Mouse (Mus musculus): ENCODE data around the gene B4galnt1. TPM values are rescaled to one million over a fixed set of nuclear protein-coding genes. Genes with fewer than 3 reads are reported as not detected.
"Not testable (repeated sequence)": the region's sequence is repeated elsewhere in the genome, so short reads cannot be mapped to it uniquely, and the experiment has no call there.

Gene B4galnt1
- polyA plus RNA-seq, 1 experiment from 2014 or later: 30.2 TPM

DNA sequence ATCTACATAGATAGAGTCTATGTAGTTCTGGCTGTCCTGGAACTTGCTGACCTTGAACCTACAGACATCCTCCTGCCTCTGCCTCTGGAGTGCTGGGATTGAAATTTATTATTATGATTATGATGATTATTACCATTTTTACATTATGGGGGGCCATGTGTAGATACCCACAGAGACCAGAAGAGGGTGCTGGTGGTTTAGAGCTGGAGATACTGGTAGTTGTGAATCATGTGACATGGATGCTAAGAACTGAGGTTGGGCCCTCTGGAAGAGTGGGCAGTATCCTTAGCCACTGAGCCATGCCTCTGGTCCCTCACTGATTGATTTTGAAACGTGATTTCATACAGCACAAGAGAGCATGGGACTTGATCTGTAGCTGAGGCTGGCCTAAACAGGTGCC is 21.4 kb downstream of the B4galnt1 start:
- Histone ChIP-seq H3K4me3 (replicated peaks) (no peak overlapping the region), H3K36me3 (peaks cover 17% of the 10 kb centered on the region), H3K27me3 (peaks cover 9% of the 10 kb centered on the region), H3K4me1 (replicated peaks) (peaks cover 50% of the 10 kb centered on the region), H3K9ac (replicated peaks) (no peak overlapping the region), H3K9me3 (no peaks in the 10 kb centered on the region), H3K27ac (no peak overlapping the region), H3K4me2 (replicated peaks) (no peak overlapping the region)
- no peak for ATAC-seq
- 89% methylated on average over 1 of the region's 1 CpGs for WGBS

GRCm38 (mm10) chr10:127187371-127188078 is 22.5 kb downstream of the B4galnt1 start:
- H3K36me3 ChIP-seq: peaks cover 25% of the 10 kb centered on the region
- no peak for ATAC-seq
- H3K4me3 ChIP-seq (replicated peaks): peak overlapping the region; percentile 68
- H3K4me2 ChIP-seq (replicated peaks): peak overlapping the region; percentile 99
- 0 out of 2 replicates have a peak, but pooled peaks cover 4% of the 10 kb centered on the region for H3K27me3 ChIP-seq
- 37% methylated on average over 10 of the region's 10 CpGs for WGBS
- no peaks in the 10 kb centered on the region for H3K9me3 ChIP-seq
- H3K27ac ChIP-seq: peak overlapping the region; percentile 81
- peak overlapping the region; percentile 85 for H3K9ac ChIP-seq (replicated peaks)
- H3K4me1 ChIP-seq (replicated peaks): peaks cover 50% of the 10 kb centered on the region

GRCm38 (mm10) chr10:127188079-127188453 is 23.0 kb downstream of the B4galnt1 start:
- Histone ChIP-seq H3K4me3 (replicated peaks) (peak overlapping the region; percentile 68), H3K27me3 (0 out of 2 replicates have a peak, but pooled peaks cover 4% of the 10 kb centered on the region), H3K9ac (replicated peaks) (peak overlapping the region; percentile 85), H3K4me2 (replicated peaks) (peak overlapping the region; percentile 99), H3K9me3 (no peaks in the 10 kb centered on the region), H3K27ac (peak overlapping the region; percentile 81), H3K4me1 (replicated peaks) (peaks cover 53% of the 10 kb centered on the region), H3K36me3 (peaks cover 30% of the 10 kb centered on the region)
- ATAC-seq: no peak
- 4% methylated on average over 20 of the region's 21 CpGs for WGBS

- Histone ChIP-seq H3K27ac (peak overlapping the region; percentile 81), H3K4me1 (replicated peaks) (peaks cover 55% of the 10 kb centered on the region), H3K4me3 (replicated peaks) (peak overlapping the region; percentile 68), H3K4me2 (replicated peaks) (peak overlapping the region; percentile 99), H3K27me3 (no peaks in the 10 kb centered on the region), H3K36me3 (peaks cover 32% of the 10 kb centered on the region), H3K9ac (replicated peaks) (peak overlapping the region; percentile 85), H3K9me3 (no peaks in the 10 kb centered on the region)
- WGBS: under 1% methylated on average over 46 of the region's 46 CpGs
- peak; percentile 88 for ATAC-seq
Measured at GRCm38 (mm10) chr10:127188465-127189115, 23.6 kb downstream of the B4galnt1 start.

DNA sequence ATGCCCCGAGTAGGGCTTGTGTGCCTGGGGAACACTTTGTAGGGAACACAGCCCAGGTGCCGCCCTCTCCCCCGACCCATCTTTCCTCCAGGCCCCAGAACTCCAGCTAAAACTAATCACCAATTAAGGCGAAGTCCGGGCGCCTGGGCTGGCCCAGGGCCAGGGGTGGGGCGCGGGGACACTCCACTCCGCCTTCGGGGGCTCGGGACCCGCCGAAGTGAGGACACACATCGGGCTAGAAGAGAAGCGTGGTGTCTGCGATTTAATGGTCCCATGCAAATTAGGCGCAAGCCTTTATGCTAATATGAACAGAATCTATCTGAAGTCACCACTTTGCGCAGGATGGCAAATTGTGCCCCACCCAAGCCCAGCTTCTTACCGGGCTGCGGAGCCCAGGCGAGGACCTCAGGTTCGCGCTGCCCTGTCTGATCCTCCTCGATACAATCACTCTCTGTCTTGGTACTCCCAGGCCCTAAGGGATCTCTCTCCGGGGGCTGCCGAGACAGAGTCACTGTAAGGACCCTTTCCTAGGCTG is 24.2 kb downstream of the B4galnt1 start:
- Histone ChIP-seq H3K4me1 (replicated peaks) (peaks cover 51% of the 10 kb centered on the region), H3K9ac (replicated peaks) (peak overlapping the region; percentile 85)
- WGBS: 2% methylated on average over 26 of the region's 26 CpGs

DNA sequence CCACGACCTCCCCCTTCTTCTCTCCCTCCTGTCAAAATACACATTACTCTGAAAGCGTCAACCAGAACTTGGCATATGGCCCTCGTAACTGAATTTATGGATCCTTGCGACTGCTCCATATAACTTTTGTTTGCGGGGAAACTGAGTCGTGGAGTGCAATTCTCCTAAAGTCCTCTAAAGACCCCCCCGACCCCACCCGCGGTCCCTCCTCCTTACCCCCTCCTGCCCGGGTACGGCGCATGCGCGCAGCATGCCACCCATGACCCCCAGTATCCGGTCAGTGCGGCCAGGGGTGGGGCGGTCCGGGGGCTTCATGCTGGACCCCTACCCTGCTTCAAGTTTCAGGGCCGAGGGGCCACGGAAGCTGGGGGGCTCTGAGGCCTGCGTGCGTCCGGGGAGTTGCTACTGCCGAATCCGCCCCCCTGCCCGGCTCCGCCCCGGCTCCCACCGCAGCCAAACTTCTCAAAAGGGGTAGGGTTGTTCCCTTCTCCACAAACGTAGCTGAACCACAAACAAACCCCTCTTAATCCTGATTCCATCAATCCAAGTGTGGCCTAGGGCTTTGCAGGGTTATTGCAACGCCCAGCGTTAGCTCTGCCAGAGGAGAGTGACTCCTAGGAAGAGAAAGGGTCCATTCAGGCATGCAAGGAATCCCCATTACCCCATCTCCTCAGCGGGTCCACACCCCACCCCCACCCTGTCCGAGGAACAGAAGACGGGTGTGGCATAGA is 24.8 kb downstream of the B4galnt1 start, which contains the start of gene Arhgef25:
Gene Arhgef25, minus strand, starts transcription at position 433 of the 731 bp plus-strand sequence.
- peak within 1 kb of the TSS; percentile 99 for H3K4me2 ChIP-seq (replicated peaks)
- peak within 1 kb of the TSS; percentile 68 for H3K4me3 ChIP-seq (replicated peaks)
- H3K27me3 ChIP-seq: no peaks in the 10 kb centered on the region
- H3K36me3 ChIP-seq: peaks cover 32% of the 10 kb centered on the region
- H3K9me3 ChIP-seq: no peaks in the 10 kb centered on the region
- 0 out of 2 replicates have a peak, but pooled peaks have one; percentile 8 for ATAC-seq
- under 1% methylated on average over 35 of the region's 35 CpGs for WGBS
- peaks cover 51% of the 10 kb centered on the region for H3K4me1 ChIP-seq (replicated peaks)
- H3K9ac ChIP-seq (replicated peaks): peak within 1 kb of the TSS; percentile 85
- H3K27ac ChIP-seq: peak within 1 kb of the TSS; percentile 81; the same call in 1 of the 2 replicates

More for the DNA sequence above, 24.2 kb downstream of the B4galnt1 start:
- Histone ChIP-seq H3K4me3 (replicated peaks) (peak overlapping the region; percentile 68), H3K9me3 (no peaks in the 10 kb centered on the region), H3K4me2 (replicated peaks) (peak overlapping the region; percentile 99), H3K36me3 (peaks cover 32% of the 10 kb centered on the region), H3K27ac (peak overlapping the region; percentile 81; the same call in 1 of the 2 replicates), H3K27me3 (no peaks in the 10 kb centered on the region)
- peak; percentile 10; the same call in 1 of the 2 replicates for ATAC-seq

- Histone ChIP-seq H3K4me1 (replicated peaks) (peaks cover 52% of the 10 kb centered on the region), H3K4me3 (replicated peaks) (no peak overlapping the region), H3K9ac (replicated peaks) (no peak overlapping the region), H3K36me3 (peaks cover 32% of the 10 kb centered on the region), H3K27ac (no peak overlapping the region), H3K9me3 (no peaks in the 10 kb centered on the region), H3K4me2 (replicated peaks) (peak overlapping the region; percentile 99), H3K27me3 (no peaks in the 10 kb centered on the region)
- no peak for ATAC-seq
- WGBS: 29% methylated on average over 14 of the region's 14 CpGs
Measured at GRCm38 (mm10) chr10:127190398-127191190, 25.6 kb downstream of the B4galnt1 start.

- Histone ChIP-seq H3K4me3 (replicated peaks) (no peak overlapping the region), H3K4me2 (replicated peaks) (no peak overlapping the region), H3K4me1 (replicated peaks) (peaks cover 59% of the 10 kb centered on the region), H3K27ac (no peak overlapping the region), H3K36me3 (peaks cover 32% of the 10 kb centered on the region), H3K27me3 (no peaks in the 10 kb centered on the region), H3K9ac (replicated peaks) (no peak overlapping the region), H3K9me3 (no peaks in the 10 kb centered on the region)
- WGBS: 78% methylated on average over 19 of the region's 19 CpGs
- ATAC-seq: no peak
Measured at GRCm38 (mm10) chr10:127191191-127192056, 26.4 kb downstream of the B4galnt1 start.

- H3K4me3 ChIP-seq (replicated peaks); H3K27ac ChIP-seq; H3K9me3 ChIP-seq; H3K27me3 ChIP-seq; H3K9ac ChIP-seq (replicated peaks); H3K4me2 ChIP-seq (replicated peaks); ATAC-seq: not testable (repeated sequence)
- peaks cover 26% of the 10 kb centered on the region for H3K36me3 ChIP-seq
- peaks cover 63% of the 10 kb centered on the region for H3K4me1 ChIP-seq (replicated peaks)
- WGBS: 93% methylated on average over 1 of the region's 1 CpGs
Measured at GRCm38 (mm10) chr10:127192057-127192328, 27.0 kb downstream of the B4galnt1 start.

GRCm38 (mm10) chr10:127193011-127193410 is 28.0 kb downstream of the B4galnt1 start:
- 93% methylated on average over 9 of the region's 9 CpGs for WGBS
- no peaks in the 10 kb centered on the region for H3K27me3 ChIP-seq
- H3K36me3 ChIP-seq: peaks cover 28% of the 10 kb centered on the region
- no peak overlapping the region for H3K4me2 ChIP-seq (replicated peaks)
- H3K27ac ChIP-seq: no peak overlapping the region
- no peak for ATAC-seq
- H3K4me3 ChIP-seq (replicated peaks): no peak overlapping the region
- no peak overlapping the region for H3K9ac ChIP-seq (replicated peaks)
- H3K4me1 ChIP-seq (replicated peaks): peaks cover 54% of the 10 kb centered on the region
- H3K9me3 ChIP-seq: no peaks in the 10 kb centered on the region
